ENCODE assay signal across 28 mouse cellular contexts in the genomic region with DNA sequence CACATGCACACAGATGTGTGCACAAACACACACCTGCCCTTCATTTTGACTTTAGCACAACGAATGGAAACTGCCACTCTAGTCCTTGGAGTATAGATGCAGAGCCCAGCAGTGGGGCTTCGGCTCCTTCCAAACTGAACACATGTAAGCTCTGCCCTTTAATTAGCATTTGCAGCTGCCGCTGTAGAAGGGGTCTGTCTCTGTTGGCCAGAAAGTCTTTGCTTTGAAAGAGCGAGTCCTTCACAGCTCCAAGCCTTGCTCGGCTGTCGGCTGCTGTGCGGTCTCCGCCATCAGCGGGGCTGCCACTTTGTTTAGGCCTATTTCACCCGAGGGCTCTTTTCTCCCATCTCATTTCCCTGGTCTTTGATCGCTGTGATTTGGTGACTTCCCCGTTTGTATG. TPM values are rescaled to one million over a fixed set of nuclear protein-coding genes. Genes with fewer than 3 reads are reported as not detected.
DNase-seq lines count a peak whose midpoint lies in the region; ATAC-seq and TF ChIP-seq lines count a peak whose summit lies in the region.
"Had no signal": no experiment of that assay in that cellular context is flagged by ENCODE, and none has a peak within 500 bp of the region (broad histone marks: within the 10 kb centered on the region; RNA-seq: fewer than 3 reads in every experiment).

No protein-coding gene starts in this region.

- WGBS in forebrain, postnatal 0 days = 41% methylated on average over 12 of the region's 12 CpGs
- WGBS in forebrain, embryonic 10.5 days = 84% methylated on average over 12 of the region's 12 CpGs
- 56% methylated on average over 12 of the region's 12 CpGs for WGBS in midbrain, embryonic 13.5 days
- 63% methylated on average over 12 of the region's 12 CpGs for WGBS in midbrain, embryonic 11.5 days
- WGBS in midbrain, embryonic 14.5 days = 37% methylated on average over 12 of the region's 12 CpGs

- DNase-seq in forebrain, postnatal 0 days = no peak
- DNase-seq in forebrain, embryonic 10.5 days (ENCODE audit: extremely low spot score, low spot score) = no peak
- DNase-seq in midbrain, embryonic 11.5 days (ENCODE audit: low spot score, missing footprints) = no peak
- DNase-seq in midbrain, embryonic 14.5 days = peak; percentile 52
- no peak for DNase-seq in neural tube, embryonic 10.5 days (ENCODE audit: extremely low spot score, low spot score)
- no peak for DNase-seq in thymus, adult 18-20 months
- DNase-seq: adrenal gland, postnatal 25 days; cerebellum, adult 2 months; cerebellum, postnatal 14 days; gastrocnemius, adult 2 months; heart, adult 2 months; heart, postnatal 10 days; kidney, adult 9 months; kidney, postnatal 10 days; layer of hippocampus, postnatal 36 days; left cerebral cortex, postnatal 4 days; liver, postnatal 0 days; lung, postnatal 36 days; right cerebral cortex, postnatal 25 days; thymus, postnatal 14 days had no signal

- no peaks in the 10 kb centered on the region for H3K27me3 ChIP-seq in forebrain, postnatal 0 days (ENCODE audit: insufficient read depth, low read length)
- no peaks in the 10 kb centered on the region for H3K27me3 ChIP-seq in forebrain, embryonic 10.5 days (ENCODE audit: poor library complexity, severe bottlenecking)
- no peaks in the 10 kb centered on the region for H3K27me3 ChIP-seq in midbrain, embryonic 13.5 days
- H3K27me3 ChIP-seq in midbrain, embryonic 11.5 days (ENCODE audit: control insufficient read depth, insufficient read depth, low read length) = no peaks in the 10 kb centered on the region
- H3K27me3 ChIP-seq in midbrain, embryonic 14.5 days (ENCODE audit: control insufficient read depth, insufficient read depth, low read length) = no peaks in the 10 kb centered on the region
- H3K27me3 ChIP-seq: embryonic facial prominence, embryonic 15.5 days; forebrain, embryonic 15.5 days; heart, embryonic 13.5 days; liver, embryonic 12.5 days; neural tube, embryonic 15.5 days; stomach, embryonic 15.5 days had no signal

- no peak overlapping the region for H3K27ac ChIP-seq in forebrain, postnatal 0 days (ENCODE audit: low read depth, low read length)
- no peak overlapping the region for H3K27ac ChIP-seq in forebrain, embryonic 10.5 days
- peak overlapping the region; percentile 31 for H3K27ac ChIP-seq in midbrain, embryonic 13.5 days
- no peak overlapping the region for H3K27ac ChIP-seq in midbrain, embryonic 11.5 days (ENCODE audit: low read depth, low read length)
- peak overlapping the region; percentile 41; the same call in 1 of the 2 replicates for H3K27ac ChIP-seq in midbrain, embryonic 14.5 days (replicated peaks; ENCODE audit: low read depth, low read length)
- H3K27ac ChIP-seq: embryonic facial prominence, embryonic 15.5 days; forebrain, embryonic 15.5 days; gastrocnemius, adult 2 months; heart, adult 2 months; heart, embryonic 13.5 days; liver, embryonic 12.5 days; neural tube, embryonic 15.5 days; stomach, embryonic 15.5 days had no signal

- no peak overlapping the region for H3K4me2 ChIP-seq in forebrain, postnatal 0 days (ENCODE audit: low read depth)
- H3K4me2 ChIP-seq in midbrain, embryonic 13.5 days (replicated peaks) = 0 out of 2 replicates have a peak overlapping the region, but pooled peaks have one; percentile 6
- H3K4me2 ChIP-seq in midbrain, embryonic 11.5 days = no peak overlapping the region
- no peak overlapping the region for H3K4me2 ChIP-seq in midbrain, embryonic 14.5 days (ENCODE audit: low read length)
- H3K4me2 ChIP-seq: embryonic facial prominence, embryonic 15.5 days; forebrain, embryonic 15.5 days; heart, embryonic 13.5 days; liver, embryonic 12.5 days; neural tube, embryonic 15.5 days; stomach, embryonic 15.5 days had no signal

- no peaks in the 10 kb centered on the region for H3K4me1 ChIP-seq in forebrain, postnatal 0 days (ENCODE audit: insufficient read depth)
- H3K4me1 ChIP-seq in forebrain, embryonic 10.5 days = 0 out of 2 replicates have a peak, but pooled peaks cover 3% of the 10 kb centered on the region
- peaks cover 13% of the 10 kb centered on the region for H3K4me1 ChIP-seq in midbrain, embryonic 13.5 days (replicated peaks)
- no peaks in the 10 kb centered on the region for H3K4me1 ChIP-seq in midbrain, embryonic 11.5 days (ENCODE audit: control insufficient read depth, insufficient read depth, low read length)
- H3K4me1 ChIP-seq in midbrain, embryonic 14.5 days (ENCODE audit: control insufficient read depth, insufficient read depth, low read length) = peaks cover 8% of the 10 kb centered on the region
- H3K4me1 ChIP-seq: embryonic facial prominence, embryonic 15.5 days; neural tube, embryonic 15.5 days; stomach, embryonic 15.5 days had no signal

- H3K9me3 ChIP-seq in forebrain, postnatal 0 days (ENCODE audit: low read length) = no peaks in the 10 kb centered on the region
- no peaks in the 10 kb centered on the region for H3K9me3 ChIP-seq in forebrain, embryonic 10.5 days
- no peaks in the 10 kb centered on the region for H3K9me3 ChIP-seq in midbrain, embryonic 13.5 days
- no peaks in the 10 kb centered on the region for H3K9me3 ChIP-seq in midbrain, embryonic 11.5 days (ENCODE audit: control insufficient read depth, low read length)
- H3K9me3 ChIP-seq in midbrain, embryonic 14.5 days (ENCODE audit: control insufficient read depth, low read length) = no peaks in the 10 kb centered on the region
- H3K9me3 ChIP-seq: embryonic facial prominence, embryonic 15.5 days; forebrain, embryonic 15.5 days; heart, embryonic 13.5 days; liver, embryonic 12.5 days; neural tube, embryonic 15.5 days; stomach, embryonic 15.5 days had no signal

- peak; percentile 53 for ATAC-seq in forebrain, postnatal 0 days
- ATAC-seq in midbrain, embryonic 13.5 days = peak; percentile 37; the same call in 1 of the 2 replicates
- no peak for ATAC-seq in midbrain, embryonic 11.5 days (ENCODE audit: low FRiP score)
- no peak for ATAC-seq in midbrain, embryonic 14.5 days (ENCODE audit: low FRiP score, low TSS enrichment)
- ATAC-seq: forebrain, embryonic 15.5 days; intestine, embryonic 16.5 days; liver, embryonic 12.5 days had no signal

- no peaks in the 10 kb centered on the region for H3K36me3 ChIP-seq in forebrain, postnatal 0 days (ENCODE audit: insufficient read depth)
- peaks cover 88% of the 10 kb centered on the region for H3K36me3 ChIP-seq in forebrain, embryonic 10.5 days (replicated peaks)
- H3K36me3 ChIP-seq in midbrain, embryonic 13.5 days = peaks cover 9% of the 10 kb centered on the region; the same call in 1 of the 2 replicates
- H3K36me3 ChIP-seq in midbrain, embryonic 11.5 days (ENCODE audit: control insufficient read depth, insufficient read depth, low read length) = peaks cover 2% of the 10 kb centered on the region
- no peaks in the 10 kb centered on the region for H3K36me3 ChIP-seq in midbrain, embryonic 14.5 days (ENCODE audit: control insufficient read depth, insufficient read depth, low read length)
- H3K36me3 ChIP-seq: neural tube, embryonic 15.5 days; stomach, embryonic 15.5 days had no signal

- H3K9ac ChIP-seq in forebrain, postnatal 0 days = no peak overlapping the region
- 0 out of 2 replicates have a peak overlapping the region, but pooled peaks have one; percentile 23 for H3K9ac ChIP-seq in midbrain, embryonic 13.5 days (replicated peaks)
- H3K9ac ChIP-seq in midbrain, embryonic 11.5 days (ENCODE audit: low read length) = no peak overlapping the region
- H3K9ac ChIP-seq in midbrain, embryonic 14.5 days (replicated peaks; ENCODE audit: low read length) = no peak overlapping the region
- H3K9ac ChIP-seq: embryonic facial prominence, embryonic 15.5 days; forebrain, embryonic 15.5 days; heart, embryonic 13.5 days; liver, embryonic 12.5 days; liver, postnatal 0 days; neural tube, embryonic 15.5 days; stomach, embryonic 15.5 days had no signal

- no peak overlapping the region for H3K4me3 ChIP-seq in forebrain, postnatal 0 days (ENCODE audit: low read depth, low read length)
- no peak overlapping the region for H3K4me3 ChIP-seq in forebrain, embryonic 10.5 days
- H3K4me3 ChIP-seq in midbrain, embryonic 13.5 days (replicated peaks) = no peak overlapping the region
- H3K4me3 ChIP-seq in midbrain, embryonic 11.5 days (ENCODE audit: low read depth, low read length) = no peak overlapping the region
- H3K4me3 ChIP-seq in midbrain, embryonic 14.5 days (replicated peaks; ENCODE audit: low read depth, low read length) = no peak overlapping the region
- H3K4me3 ChIP-seq: embryonic facial prominence, embryonic 15.5 days; forebrain, embryonic 15.5 days; gastrocnemius, adult 2 months; heart, adult 2 months; heart, embryonic 13.5 days; liver, embryonic 12.5 days; neural tube, embryonic 15.5 days; stomach, embryonic 15.5 days had no signal

- TF ChIP-seq CTCF in forebrain, postnatal 0 days (IDR thresholded peaks at IDR 0.05; ENCODE audit: low read depth) = no peak

RNA-seq across cellular contexts. Expression of gene Cit, which starts 23.5 kb away (rescaled TPM):
- total RNA-seq in forebrain, postnatal 0 days (2014; rRNA removed) = 15.8 and 23.3 TPM in 2 replicates
- 7.6 and 18.7 TPM in 2 replicates for polyA plus RNA-seq in forebrain, postnatal 0 days (2015; fragmentation: Nextera tagmentation; extraction: Ambion mirVana)
- 42.6 and 48.9 TPM in 2 replicates for polyA plus RNA-seq in forebrain, embryonic 10.5 days (2016; fragmentation: Nextera tagmentation; extraction: Ambion mirVana)
- 19.8 and 21.1 TPM in 2 replicates for polyA plus RNA-seq in midbrain, embryonic 13.5 days (2015; fragmentation: Nextera tagmentation; extraction: Ambion mirVana)
- polyA plus RNA-seq in midbrain, embryonic 11.5 days (2014; fragmentation: Nextera tagmentation; extraction: Ambion mirVana) = 27.6 and 30.7 TPM in 2 replicates
- polyA plus RNA-seq in midbrain, embryonic 14.5 days (2014; fragmentation: Nextera tagmentation; extraction: Ambion mirVana) = 17.0 and 19.1 TPM in 2 replicates

Comparison
In these comparisons a context has a peak if more than half of its experiments do, and no peak if none do; other contexts are left out.
1. ATAC-seq: peak in forebrain, postnatal 0 days (single experiment) and midbrain, embryonic 13.5 days (single experiment); none in midbrain, embryonic 11.5 days (single experiment) and midbrain, embryonic 14.5 days (single experiment).
2. H3K27ac ChIP-seq: peak in midbrain, embryonic 13.5 days (single experiment) and midbrain, embryonic 14.5 days (single experiment); none in forebrain, postnatal 0 days (single experiment), forebrain, embryonic 10.5 days (single experiment) and midbrain, embryonic 11.5 days (single experiment).